Mouse (Mus musculus) hindbrain, embryonic 15.5 days (tissue): ENCODE measurements around the gene Avpi1. TPM values are rescaled to one million over a fixed set of nuclear protein-coding genes. Genes with fewer than 3 reads are reported as not detected.

Experiments used
- ATAC-seq: fragments of 200-750 bp; cut with Nextera tagmentation; 2 replicates; pipeline ENCODE4 v1.8.0; 2017; ENCODE audit warnings: low read depth, moderate number of reproducible peaks, moderate TSS enrichment; ENCODE audit not compliant: low FRiP score
- H3K27ac ChIP-seq: fragments of 300-500 bp; sonication (generic); replicated peaks from 2 replicates; pipeline ENCODE4 v1.5.1; 2015; ENCODE audit warnings: mild to moderate bottlenecking, inconsistent platforms
- H3K27me3 ChIP-seq: fragments of 300-500 bp; sonication (generic); 2 replicates; pipeline ENCODE4 v1.6.1; 2015; ENCODE audit warnings: control low read depth, inconsistent platforms
- H3K36me3 ChIP-seq: fragments of 300-500 bp; sonication (generic); 2 replicates; pipeline ENCODE4 v1.6.1; 2015; ENCODE audit warnings: control low read depth, inconsistent platforms
- H3K4me1 ChIP-seq: fragments of 300-500 bp; sonication (generic); replicated peaks from 2 replicates; pipeline ENCODE4 v1.6.1; 2015; ENCODE audit warnings: control low read depth, inconsistent platforms
- H3K4me2 ChIP-seq: fragments of 300-500 bp; sonication (generic); 2 replicates; pipeline ENCODE4 v1.6.1; 2015; ENCODE audit warnings: moderate library complexity, mild to moderate bottlenecking, inconsistent platforms
- H3K4me3 ChIP-seq: fragments of 300-500 bp; sonication (generic); 2 replicates; pipeline ENCODE4 v1.5.1; 2015; ENCODE audit warnings: mild to moderate bottlenecking, inconsistent platforms
- H3K9ac ChIP-seq: fragments of 300-500 bp; sonication (generic); 2 replicates; pipeline ENCODE4 v1.6.1; 2015; ENCODE audit warnings: inconsistent platforms
- H3K9me3 ChIP-seq: fragments of 300-500 bp; sonication (generic); 2 replicates; pipeline ENCODE4 v1.6.1; 2016; ENCODE audit warnings: control low read depth, inconsistent platforms
- WGBS: fragments of 180-500 bp; shearing (Covaris S2); methylation state at CpG from one replicate; pipeline ENCODE4 v1.1.7; 2015; 5-methylcytosine and 5-hydroxymethylcytosine counted together
- polyA plus RNA-seq: library from polyadenylated mRNA; unstranded; fragments of >200 nt; fragmentation: Nextera tagmentation; extraction: Ambion mirVana; gene quantifications from 2 replicates; pipeline ENCODE4 v1.2.1, GENCODE M21; 2015

Gene Avpi1
- polyA plus RNA-seq, 1 experiment from 2014 or later, result 9.6 TPM

DNA sequence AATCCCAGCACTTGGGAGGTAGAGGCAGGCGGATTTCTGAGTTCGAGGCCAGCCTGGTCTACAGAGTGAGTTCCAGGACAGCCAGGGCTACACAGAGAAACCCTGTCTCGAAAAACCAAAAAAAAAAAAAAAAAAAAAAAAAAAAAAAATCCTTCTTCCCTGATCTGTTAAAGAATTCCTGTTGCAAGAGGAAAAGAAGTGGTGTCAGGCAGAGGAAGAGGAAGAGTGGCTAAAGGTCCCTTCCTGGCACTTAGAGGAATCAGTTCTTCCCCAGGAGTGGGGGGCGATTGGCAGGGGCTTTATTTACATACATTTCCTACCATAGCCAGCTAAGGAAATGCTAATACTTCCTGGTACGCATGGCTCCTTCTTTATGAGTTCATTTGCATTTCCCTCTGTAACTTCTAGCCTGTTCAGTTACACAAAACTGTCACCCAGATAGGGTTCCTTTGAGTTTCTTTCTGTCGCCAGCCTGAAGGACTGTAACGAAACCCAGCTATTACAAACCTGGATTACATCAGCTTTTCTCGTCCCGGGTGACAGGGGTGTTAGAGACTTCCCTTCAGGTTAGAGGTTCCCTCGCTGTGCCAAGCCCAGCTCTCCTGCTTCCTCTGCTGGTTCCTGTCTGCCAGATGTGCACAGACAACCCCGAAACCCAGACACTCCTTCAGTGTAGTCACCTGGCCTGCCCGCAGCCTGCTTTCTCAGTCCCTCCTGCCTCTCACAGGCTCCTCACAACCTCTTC is 28.8 kb upstream of the Avpi1 start:
- Histone ChIP-seq H3K9me3 (no peaks in the 10 kb centered on the region), H3K27ac (no peak overlapping the region), H3K9ac (no peak overlapping the region), H3K27me3 (no peaks in the 10 kb centered on the region), H3K4me3 (no peak overlapping the region), H3K4me1 (no peaks in the 10 kb centered on the region), H3K36me3 (no peaks in the 10 kb centered on the region), H3K4me2 (no peak overlapping the region)
- ATAC-seq, result no peak
- whole genome bisulfite sequencing, result 76% methylated on average over 12 of the region's 12 CpGs

DNA sequence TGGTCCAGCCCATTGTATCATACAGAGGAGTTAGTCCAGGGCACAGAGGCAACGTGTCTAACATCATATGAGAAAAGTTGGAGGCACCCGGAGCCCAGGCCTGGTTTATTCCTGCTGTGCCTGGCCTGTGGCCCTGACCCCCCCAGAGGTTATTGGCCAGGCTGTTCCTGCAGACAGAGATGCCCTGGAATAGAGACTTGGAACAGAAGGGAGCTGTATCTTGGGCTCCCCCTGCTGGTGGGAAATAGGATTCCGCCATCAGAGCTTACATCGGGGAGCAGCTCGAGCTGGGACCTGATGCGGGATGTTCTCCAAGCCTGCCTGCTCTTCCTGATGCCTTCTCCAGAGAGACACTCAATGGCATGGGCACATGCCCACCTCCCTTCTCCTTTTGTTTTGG is 23.1 kb upstream of the Avpi1 start:
- Histone ChIP-seq H3K4me3 (no peak overlapping the region), H3K27ac (no peak overlapping the region), H3K27me3 (peaks cover 13% of the 10 kb centered on the region), H3K36me3 (no peaks in the 10 kb centered on the region), H3K9ac (no peak overlapping the region), H3K9me3 (no peaks in the 10 kb centered on the region), H3K4me2 (no peak overlapping the region), H3K4me1 (peaks cover 17% of the 10 kb centered on the region)
- ATAC-seq, result no peak
- WGBS, result 3% methylated on average over 6 of the region's 6 CpGs

- 26% methylated on average over 7 of the region's 7 CpGs for WGBS
- Histone ChIP-seq H3K36me3 (no peaks in the 10 kb centered on the region), H3K4me3 (peak overlapping the region; percentile 54), H3K9me3 (no peaks in the 10 kb centered on the region), H3K4me2 (peak overlapping the region; percentile 90), H3K4me1 (peaks cover 17% of the 10 kb centered on the region), H3K27me3 (peaks cover 16% of the 10 kb centered on the region), H3K27ac (no peak overlapping the region), H3K9ac (peak overlapping the region; percentile 72)
- no peak for ATAC-seq
Measured at GRCm38 (mm10) chr19:42148569-42148860, 19.7 kb upstream of the Avpi1 start.

DNA sequence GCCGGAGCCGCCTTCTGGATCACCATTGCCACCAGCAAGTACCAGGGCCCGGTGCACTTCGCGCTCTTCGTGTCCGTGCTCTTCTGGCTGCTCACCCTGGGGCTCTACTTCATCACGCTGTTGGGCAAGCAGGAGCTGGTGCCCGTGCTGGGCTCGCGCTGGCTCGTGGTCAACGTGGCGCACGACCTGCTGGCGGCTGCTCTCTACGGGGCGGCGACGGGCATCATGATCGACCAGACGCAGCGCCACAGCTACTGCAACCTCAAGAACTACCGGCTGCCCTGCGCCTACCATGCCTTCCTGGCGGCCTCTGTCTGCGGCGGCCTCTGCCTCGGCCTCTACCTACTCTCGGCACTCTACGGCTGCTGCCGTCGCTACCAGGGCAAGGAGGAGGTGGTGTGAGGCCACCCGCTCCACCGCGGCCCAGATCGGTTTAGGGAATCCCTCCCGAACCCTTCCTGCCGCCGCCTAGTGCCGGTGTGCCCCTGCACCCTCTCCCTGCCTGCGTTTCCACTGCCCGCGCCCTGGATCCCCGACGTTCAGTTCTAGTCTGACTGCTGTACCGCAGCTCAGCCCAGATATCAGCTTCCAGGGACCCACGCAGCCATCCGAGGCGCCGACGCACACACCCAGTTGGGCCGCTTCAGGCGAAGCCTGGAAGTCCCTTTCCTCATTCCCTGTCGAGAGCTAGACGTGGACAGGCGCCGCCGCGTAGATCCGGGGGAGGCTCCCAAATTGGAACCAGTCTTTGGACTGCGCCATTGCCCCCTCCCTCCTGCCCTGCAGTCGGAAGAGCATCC is 19.1 kb upstream of the Avpi1 start:
- Histone ChIP-seq H3K4me1 (peaks cover 17% of the 10 kb centered on the region), H3K9me3 (no peaks in the 10 kb centered on the region), H3K27me3 (peaks cover 16% of the 10 kb centered on the region), H3K36me3 (no peaks in the 10 kb centered on the region), H3K4me3 (peak overlapping the region; percentile 54), H3K9ac (peak overlapping the region; percentile 72), H3K27ac (peak overlapping the region; percentile 65), H3K4me2 (peak overlapping the region; percentile 90)
- under 1% methylated on average over 63 of the region's 63 CpGs for WGBS
- ATAC-seq, result peak; percentile 55; the same call in 1 of the 2 replicates

DNA sequence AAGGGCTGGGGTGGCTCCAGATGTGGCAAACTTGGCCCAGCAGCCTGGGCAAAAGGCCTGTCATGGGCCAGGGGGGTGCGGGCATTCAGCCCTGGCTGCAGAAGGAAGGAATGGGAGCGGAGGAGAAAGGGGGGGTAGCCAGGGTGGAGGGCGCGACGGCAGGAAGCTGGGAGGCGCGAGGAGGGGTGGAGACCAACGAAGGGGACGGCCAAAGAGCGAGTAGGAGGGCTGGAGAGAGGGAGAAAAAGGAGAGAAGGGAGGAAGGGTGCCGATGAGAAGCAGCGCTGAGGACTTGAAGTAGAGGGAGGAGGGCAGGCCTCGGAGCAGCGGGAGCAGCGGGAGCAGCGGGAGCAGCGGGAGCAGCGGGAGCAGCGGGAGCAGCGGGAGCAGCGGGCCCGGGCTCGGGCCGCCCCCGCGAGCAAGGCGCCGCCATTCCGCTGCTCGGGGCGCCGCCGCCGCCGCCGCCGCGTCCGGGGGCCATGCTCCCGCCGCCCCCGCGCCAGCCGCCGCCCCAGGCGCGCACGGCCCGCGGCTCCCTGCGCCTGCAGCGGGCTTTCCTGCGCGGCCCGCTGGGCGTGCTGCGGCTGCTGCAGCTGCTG is 18.4 kb upstream of the Avpi1 start, which contains the start of gene Marveld1:
Gene Marveld1, plus strand, starts transcription at position 231 of the 599 bp plus-strand sequence.
- Histone ChIP-seq H3K36me3 (no peaks in the 10 kb centered on the region), H3K4me1 (peaks cover 17% of the 10 kb centered on the region), H3K9ac (peak within 1 kb of the TSS; percentile 72), H3K27ac (peak within 1 kb of the TSS; percentile 65), H3K9me3 (no peaks in the 10 kb centered on the region), H3K4me2 (peak within 1 kb of the TSS; percentile 90), H3K4me3 (peak within 1 kb of the TSS; percentile 54), H3K27me3 (peaks cover 15% of the 10 kb centered on the region)
- WGBS, result under 1% methylated on average over 31 of the region's 57 CpGs
- ATAC-seq, result peak; percentile 50; the same call in 1 of the 2 replicates

DNA sequence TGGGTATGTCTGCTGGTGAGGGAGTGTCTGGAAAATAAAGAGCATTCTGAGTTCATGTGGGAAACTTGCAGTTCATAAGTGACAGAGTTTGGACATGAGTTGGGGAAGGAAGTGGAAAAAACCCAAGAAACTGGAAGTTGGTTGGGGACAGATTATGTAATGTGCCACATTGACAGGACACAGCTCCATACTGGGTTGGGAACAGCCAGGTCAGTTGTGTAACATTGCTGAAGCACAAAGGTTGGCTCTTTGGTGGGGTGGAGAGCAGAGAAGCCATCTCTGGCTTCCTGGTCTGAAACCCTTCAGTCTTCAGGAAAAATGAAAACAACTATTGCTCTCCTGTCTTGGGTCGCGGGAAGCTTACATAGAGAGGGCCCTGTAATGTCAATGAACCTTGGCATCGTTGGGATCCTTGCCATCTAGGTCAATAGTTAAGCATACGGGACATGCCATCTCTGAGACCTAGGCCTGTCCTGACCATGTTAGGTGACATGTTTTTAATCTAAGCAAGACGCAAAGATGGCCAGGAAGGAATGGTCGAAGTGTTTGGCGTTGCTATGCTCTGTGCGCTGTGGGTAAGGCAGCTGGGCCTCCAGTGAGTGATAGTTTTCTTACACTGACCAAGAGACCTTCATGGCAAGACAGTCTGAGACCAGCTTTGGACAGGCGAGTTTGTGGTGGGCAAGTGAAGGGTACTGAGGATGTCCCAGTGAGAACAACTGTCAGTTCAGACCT is 17.6 kb upstream of the Avpi1 start:
- Histone ChIP-seq H3K9ac (no peak overlapping the region), H3K4me1 (peaks cover 17% of the 10 kb centered on the region), H3K4me3 (no peak overlapping the region), H3K27ac (peak overlapping the region; percentile 65; the same call in 1 of the 2 replicates), H3K27me3 (peaks cover 14% of the 10 kb centered on the region), H3K36me3 (no peaks in the 10 kb centered on the region), H3K9me3 (no peaks in the 10 kb centered on the region), H3K4me2 (no peak overlapping the region)
- no peak for ATAC-seq
- 92% methylated on average over 9 of the region's 9 CpGs for WGBS

DNA sequence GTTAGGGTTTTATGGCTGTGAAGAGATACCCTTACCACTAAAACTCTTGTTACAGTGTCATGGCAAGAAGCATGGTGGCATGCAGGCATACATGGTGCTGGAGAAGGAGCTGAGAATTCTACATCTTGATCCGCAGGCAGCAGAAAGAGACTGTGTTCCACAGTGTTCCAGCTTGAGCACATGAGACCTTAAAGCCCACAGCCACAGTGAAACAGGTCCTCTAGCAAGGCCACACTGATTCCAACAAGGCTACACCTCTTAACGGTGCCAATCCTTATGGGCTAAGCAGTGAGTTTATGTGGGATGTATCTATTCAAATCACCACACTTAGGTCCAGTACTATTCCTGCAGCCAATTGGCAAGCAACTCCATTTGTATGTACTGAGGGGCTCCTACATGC is 16.9 kb upstream of the Avpi1 start:
- peaks cover 17% of the 10 kb centered on the region for H3K4me1 ChIP-seq
- H3K9ac ChIP-seq, result no peak overlapping the region
- 94% methylated on average over 2 of the region's 2 CpGs for WGBS
- no peak for ATAC-seq
- H3K36me3 ChIP-seq, result no peaks in the 10 kb centered on the region
- H3K27me3 ChIP-seq, result peaks cover 14% of the 10 kb centered on the region
- H3K4me3 ChIP-seq, result no peak overlapping the region
- H3K27ac ChIP-seq, result no peak overlapping the region
- no peaks in the 10 kb centered on the region for H3K9me3 ChIP-seq
- H3K4me2 ChIP-seq, result no peak overlapping the region

- Histone ChIP-seq H3K9ac (no peak overlapping the region), H3K36me3 (no peaks in the 10 kb centered on the region), H3K9me3 (no peaks in the 10 kb centered on the region), H3K4me2 (no peak overlapping the region), H3K27ac (no peak overlapping the region), H3K4me3 (no peak overlapping the region), H3K4me1 (peaks cover 17% of the 10 kb centered on the region), H3K27me3 (peaks cover 14% of the 10 kb centered on the region)
- no peak for ATAC-seq
- 68% methylated on average over 4 of the region's 4 CpGs for WGBS
Measured at GRCm38 (mm10) chr19:42145210-42145609, 16.4 kb upstream of the Avpi1 start.

- Histone ChIP-seq H3K36me3 (no peaks in the 10 kb centered on the region), H3K4me2 (no peak overlapping the region), H3K4me1 (peaks cover 17% of the 10 kb centered on the region), H3K9me3 (no peaks in the 10 kb centered on the region), H3K9ac (no peak overlapping the region), H3K4me3 (no peak overlapping the region), H3K27me3 (peaks cover 13% of the 10 kb centered on the region), H3K27ac (no peak overlapping the region)
- no peak for ATAC-seq
- WGBS, result 24% methylated on average over 8 of the region's 8 CpGs
Measured at GRCm38 (mm10) chr19:42144541-42145167, 15.8 kb upstream of the Avpi1 start.

- Histone ChIP-seq H3K4me1 (peaks cover 14% of the 10 kb centered on the region), H3K27ac (no peak overlapping the region), H3K9ac (no peak overlapping the region), H3K4me2 (no peak overlapping the region), H3K4me3 (no peak overlapping the region), H3K36me3 (no peaks in the 10 kb centered on the region), H3K9me3 (no peaks in the 10 kb centered on the region), H3K27me3 (peaks cover 7% of the 10 kb centered on the region; the same call in 1 of the 2 replicates)
- WGBS, result 60% methylated on average over 6 of the region's 6 CpGs
- no peak for ATAC-seq
Measured at GRCm38 (mm10) chr19:42144067-42144466, 15.2 kb upstream of the Avpi1 start.

GRCm38 (mm10) chr19:42142757-42143156 is 13.9 kb upstream of the Avpi1 start:
- Histone ChIP-seq H3K4me1 (peaks cover 1% of the 10 kb centered on the region), H3K27ac (no peak overlapping the region), H3K4me3 (no peak overlapping the region), H3K27me3 (peaks cover 4% of the 10 kb centered on the region; the same call in 1 of the 2 replicates), H3K9ac (no peak overlapping the region), H3K36me3 (no peaks in the 10 kb centered on the region), H3K9me3 (no peaks in the 10 kb centered on the region), H3K4me2 (no peak overlapping the region)
- WGBS, result 73% methylated on average over 2 of the region's 2 CpGs
- ATAC-seq, result no peak
